Mouse (Mus musculus) liver, adult 2 months (tissue): ENCODE measurements at regions not wholly inside any gene's neighbourhood (a gene's known extent, or its start where the extent isn't known, plus 50 kb on each side); places are given as distances from the start of the nearest gene placed in this dataset.

Experiments
- DNase-seq: peaks from one replicate; pipeline ENCODE4 v3.0.0-alpha.2; 2011; ENCODE audit warnings: low read depth, low spot score; ENCODE audit errors: extremely low read depth
- H3K27ac ChIP-seq: fragments of 200-500 bp; replicated peaks from 2 replicates; pipeline ENCODE4 v1.5.1; 2012; ENCODE audit warnings: low read depth, mild to moderate bottlenecking, control low read depth, inconsistent platforms, low read length; ENCODE audit not compliant: insufficient read depth
- H3K27me3 ChIP-seq: fragments of 200-500 bp; 2 replicates; pipeline ENCODE4 v1.6.1; 2012; ENCODE audit warnings: mild to moderate bottlenecking, moderate library complexity, low read length, inconsistent platforms; ENCODE audit not compliant: control insufficient read depth, insufficient read depth
- H3K36me3 ChIP-seq: fragments of 200-500 bp; 2 replicates; pipeline ENCODE4 v1.6.1; 2012; ENCODE audit warnings: low read length, inconsistent platforms; ENCODE audit not compliant: control insufficient read depth, insufficient read depth
- H3K4me1 ChIP-seq: fragments of 200-500 bp; 2 replicates; pipeline ENCODE4 v1.6.1; 2011; ENCODE audit warnings: low read length; ENCODE audit not compliant: control insufficient read depth, insufficient read depth
- H3K4me3 ChIP-seq: fragments of 200-500 bp; 2 replicates; pipeline ENCODE4 v1.5.1; 2011; ENCODE audit warnings: low read depth, mild to moderate bottlenecking, control low read depth, low read length, moderate library complexity; ENCODE audit not compliant: insufficient read depth
- H3K79me2 ChIP-seq: fragments of 200-500 bp; 2 replicates; pipeline ENCODE4 v1.6.1; 2012; ENCODE audit warnings: inconsistent platforms, mild to moderate bottlenecking, low read length, moderate library complexity; ENCODE audit not compliant: control insufficient read depth, insufficient read depth
- H3K9ac ChIP-seq: fragments of 200-500 bp; 2 replicates; pipeline ENCODE4 v1.6.1; 2012; ENCODE audit warnings: low read depth, mild to moderate bottlenecking, control low read depth, inconsistent platforms, low read length
- CTCF ChIP-seq: fragments of 200-500 bp; IDR thresholded peaks from 2 replicates; pipeline ENCODE4 v1.5.1; 2011; ENCODE audit warnings: low read depth, low read length, control low read depth
- POLR2A ChIP-seq: fragments of 200-500 bp; IDR thresholded peaks from 2 replicates; pipeline ENCODE4 v1.6.1; 2011; ENCODE audit warnings: low read length, control low read depth; ENCODE audit not compliant: insufficient read depth; ENCODE audit errors: extremely low read depth
- WGBS: fragments of 180-500 bp; shearing (Covaris S2); methylation state at CpG from one replicate; pipeline ENCODE4 v1.1.7; 2018; 5-methylcytosine and 5-hydroxymethylcytosine counted together

- Histone ChIP-seq H3K36me3 (no peaks in the 10 kb centered on the region), H3K9ac (no peak overlapping the region), H3K27me3 (no peaks in the 10 kb centered on the region), H3K27ac (no peak overlapping the region), H3K4me3 (no peak overlapping the region), H3K79me2 (no peaks in the 10 kb centered on the region), H3K4me1 (peaks cover 2% of the 10 kb centered on the region; the same call in 1 of the 2 replicates)
- TF ChIP-seq CTCF (no peak), POLR2A (no peak)
- 56% methylated on average over 4 of the region's 4 CpGs for WGBS
- DNase-seq: peak; percentile 88
These were observed 178.1 kb upstream of the Brinp3 start for GRCm38 (mm10) chr1:146316172-146317158.

DNA sequence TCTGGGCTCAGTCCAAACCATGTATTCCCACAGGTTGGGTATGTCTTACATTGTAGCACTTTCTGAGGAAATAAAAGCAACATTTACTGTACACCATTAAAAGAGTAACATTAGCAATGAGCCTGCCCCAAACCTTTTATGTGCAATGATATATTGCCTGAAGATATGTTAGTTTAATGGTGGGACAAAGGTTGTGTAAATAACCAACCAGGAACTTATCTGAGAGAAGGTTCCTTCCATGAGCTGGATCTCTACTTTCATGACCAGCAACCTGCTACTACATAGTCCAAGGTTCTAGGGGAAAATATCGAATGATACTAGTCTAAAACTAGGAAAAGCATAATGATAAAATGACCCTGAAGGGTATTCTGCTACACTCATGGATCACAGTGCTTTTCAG, 172.5 kb upstream of the Brinp3 start:
- Histone ChIP-seq H3K27ac (no peak overlapping the region), H3K4me1 (peaks cover under 1% of the 10 kb centered on the region; the same call in 1 of the 2 replicates), H3K4me3 (no peak overlapping the region), H3K27me3 (no peaks in the 10 kb centered on the region), H3K79me2 (no peaks in the 10 kb centered on the region), H3K9ac (no peak overlapping the region), H3K36me3 (no peaks in the 10 kb centered on the region)
- TF ChIP-seq POLR2A: no peak
- TF ChIP-seq CTCF: no peak
- DNase-seq: no peak
- WGBS: 57% methylated on average over 1 of the region's 1 CpGs

GRCm38 (mm10) chr1:146322862-146323261, 171.7 kb upstream of the Brinp3 start:
- no peaks in the 10 kb centered on the region for H3K36me3 ChIP-seq
- no peak overlapping the region for H3K9ac ChIP-seq
- no peaks in the 10 kb centered on the region for H3K27me3 ChIP-seq
- no peak overlapping the region for H3K27ac ChIP-seq
- no peak for DNase-seq
- H3K4me3 ChIP-seq: no peak overlapping the region
- no peaks in the 10 kb centered on the region for H3K4me1 ChIP-seq
- TF ChIP-seq POLR2A: no peak
- no peak for TF ChIP-seq CTCF
- no peaks in the 10 kb centered on the region for H3K79me2 ChIP-seq

- no peak overlapping the region for H3K27ac ChIP-seq
- TF ChIP-seq POLR2A (no peak), CTCF (no peak)
- H3K4me1 ChIP-seq: no peaks in the 10 kb centered on the region
- no peaks in the 10 kb centered on the region for H3K79me2 ChIP-seq
- H3K36me3 ChIP-seq: no peaks in the 10 kb centered on the region
- 73% methylated on average over 2 of the region's 2 CpGs for WGBS
- DNase-seq: no peak
- H3K27me3 ChIP-seq: no peaks in the 10 kb centered on the region
- no peak overlapping the region for H3K9ac ChIP-seq
- H3K4me3 ChIP-seq: no peak overlapping the region
These were observed 157.5 kb upstream of the Brinp3 start for GRCm38 (mm10) chr1:146337049-146337448.

GRCm38 (mm10) chr1:146356964-146357363, 137.6 kb upstream of the Brinp3 start:
- no peak for DNase-seq
- Histone ChIP-seq H3K79me2 (no peaks in the 10 kb centered on the region), H3K9ac (no peak overlapping the region), H3K4me1 (no peaks in the 10 kb centered on the region), H3K36me3 (no peaks in the 10 kb centered on the region), H3K4me3 (no peak overlapping the region), H3K27ac (no peak overlapping the region), H3K27me3 (no peaks in the 10 kb centered on the region)
- 75% methylated on average over 1 of the region's 1 CpGs for WGBS
- TF ChIP-seq POLR2A (no peak), CTCF (no peak)

GRCm38 (mm10) chr1:146358301-146358700, 136.3 kb upstream of the Brinp3 start:
- no peak for TF ChIP-seq CTCF
- no peak for TF ChIP-seq POLR2A

More at GRCm38 (mm10) chr1:146358301-146358700, 136.3 kb upstream of the Brinp3 start:
- DNase-seq: no peak
- Histone ChIP-seq H3K27ac (no peak overlapping the region), H3K4me1 (no peaks in the 10 kb centered on the region), H3K4me3 (no peak overlapping the region), H3K27me3 (no peaks in the 10 kb centered on the region), H3K36me3 (no peaks in the 10 kb centered on the region), H3K79me2 (no peaks in the 10 kb centered on the region), H3K9ac (no peak overlapping the region)
